Mouse (Mus musculus) adrenal gland, adult 8-10 months (tissue): ENCODE data around the gene Hmgb1. TPM values are rescaled to one million over a fixed set of nuclear protein-coding genes. Genes with fewer than 3 reads are reported as not detected.

Source experiments
- total RNA-seq, 4 experiments: library from RNA; stranded (reverse); gene quantifications; 2 replicates each; pipeline ENCODE4 v1.2.4; 2022

The Hmgb1 gene
- total RNA-seq, 4 experiments from 2014 or later = 138 to 162 (median 149) TPM

Other genes starting within 250 kb of the Hmgb1 start
- gene Gm42791, start 189.3 kb downstream of the Hmgb1 start, total RNA-seq = 1 to 10 TPM; 1.7 to 6.9 (median 5.2) TPM
- gene Uspl1, start 139 bp downstream of the Hmgb1 start, total RNA-seq = 10 to 100 TPM; 34.8 to 44.1 (median 37.0) TPM
- gene Alox5ap, start 80.3 kb upstream of the Hmgb1 start, total RNA-seq = 10 to 100 TPM; 14.1 to 24.7 (median 21.0) TPM
- 10 to 100 TPM in 2 of 4 experiments, 1 to 10 TPM in 2; 2.7 to 16.1 (median 9.2) TPM for gene Medag, start 227.3 kb upstream of the Hmgb1 start, total RNA-seq